Mouse (Mus musculus) midbrain, embryonic 15.5 days (tissue): Measurements from ENCODE around the gene Ankrd33. TPM values are rescaled to one million over a fixed set of nuclear protein-coding genes. Genes with fewer than 3 reads are reported as not detected.

Source experiments
- ATAC-seq: fragments of 200-750 bp; cut with Nextera tagmentation; replicated peaks from 2 replicates; pipeline ENCODE4 v1.8.0; 2017; ENCODE audit warnings: moderate TSS enrichment
- H3K27ac ChIP-seq: fragments of 300-500 bp; sonication (generic); 2 replicates; pipeline ENCODE4 v1.5.1; 2015; ENCODE audit warnings: mild to moderate bottlenecking, inconsistent platforms
- H3K27me3 ChIP-seq: fragments of 300-500 bp; sonication (generic); replicated peaks from 2 replicates; pipeline ENCODE4 v1.6.1; 2015; ENCODE audit warnings: inconsistent platforms
- H3K36me3 ChIP-seq: fragments of 300-500 bp; sonication (generic); replicated peaks from 2 replicates; pipeline ENCODE4 v1.6.1; 2015; ENCODE audit warnings: inconsistent platforms
- H3K4me1 ChIP-seq: fragments of 300-500 bp; sonication (generic); 2 replicates; pipeline ENCODE4 v1.6.1; 2015; ENCODE audit warnings: inconsistent platforms
- H3K4me2 ChIP-seq: fragments of 300-500 bp; sonication (generic); 2 replicates; pipeline ENCODE4 v1.6.1; 2015; ENCODE audit warnings: inconsistent platforms, mild to moderate bottlenecking, moderate library complexity
- H3K4me3 ChIP-seq: fragments of 300-500 bp; sonication (generic); 2 replicates; pipeline ENCODE4 v1.5.1; 2015; ENCODE audit warnings: mild to moderate bottlenecking, inconsistent platforms
- H3K9ac ChIP-seq: fragments of 300-500 bp; sonication (generic); 2 replicates; pipeline ENCODE4 v1.6.1; 2015; ENCODE audit warnings: mild to moderate bottlenecking, inconsistent platforms
- H3K9me3 ChIP-seq: fragments of 300-500 bp; sonication (generic); 2 replicates; pipeline ENCODE4 v1.6.1; 2016; ENCODE audit warnings: inconsistent platforms
- WGBS: fragments of 180-500 bp; shearing (Covaris S2); methylation state at CpG from one replicate; pipeline ENCODE4 v1.1.7; 2015; ENCODE audit warnings: mixed read lengths; 5-methylcytosine and 5-hydroxymethylcytosine counted together
- polyA plus RNA-seq: library from polyadenylated mRNA; unstranded; fragments of >200 nt; fragmentation: Nextera tagmentation; extraction: Ambion mirVana; gene quantifications from 2 replicates; pipeline ENCODE4 v1.2.1, GENCODE M21; 2015

The Ankrd33 gene
- polyA plus RNA-seq, 1 experiment from 2014 or later = not detected

DNA sequence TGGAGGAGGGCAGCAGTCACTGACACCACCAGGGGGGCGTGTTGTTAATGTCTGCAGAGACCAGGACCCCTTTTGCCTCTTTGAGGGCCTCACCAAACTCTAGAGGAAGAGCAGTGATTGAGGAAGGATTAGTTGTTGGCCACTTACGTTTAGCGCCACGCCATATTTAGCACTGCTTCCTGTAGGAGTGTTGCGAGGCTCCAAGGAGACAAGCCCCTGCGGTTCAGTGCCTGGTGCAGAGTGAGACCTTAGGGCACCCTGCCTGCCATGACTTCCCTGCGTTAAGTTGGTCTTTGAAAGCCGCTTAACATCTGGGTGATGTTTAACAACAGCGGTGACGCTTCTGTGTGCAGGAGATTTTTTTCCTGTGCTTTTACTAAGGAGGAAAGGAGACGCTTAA is 15.9 kb downstream of the Ankrd33 start:
- H3K4me1 ChIP-seq = peaks cover 11% of the 10 kb centered on the region
- 40% methylated on average over 11 of the region's 11 CpGs for WGBS
- H3K9ac ChIP-seq = no peak overlapping the region
- no peaks in the 10 kb centered on the region for H3K36me3 ChIP-seq
- H3K27ac ChIP-seq = no peak overlapping the region
- no peak for ATAC-seq
- no peak overlapping the region for H3K4me2 ChIP-seq
- H3K4me3 ChIP-seq = no peak overlapping the region
- no peaks in the 10 kb centered on the region for H3K9me3 ChIP-seq
- peaks cover 40% of the 10 kb centered on the region for H3K27me3 ChIP-seq

DNA sequence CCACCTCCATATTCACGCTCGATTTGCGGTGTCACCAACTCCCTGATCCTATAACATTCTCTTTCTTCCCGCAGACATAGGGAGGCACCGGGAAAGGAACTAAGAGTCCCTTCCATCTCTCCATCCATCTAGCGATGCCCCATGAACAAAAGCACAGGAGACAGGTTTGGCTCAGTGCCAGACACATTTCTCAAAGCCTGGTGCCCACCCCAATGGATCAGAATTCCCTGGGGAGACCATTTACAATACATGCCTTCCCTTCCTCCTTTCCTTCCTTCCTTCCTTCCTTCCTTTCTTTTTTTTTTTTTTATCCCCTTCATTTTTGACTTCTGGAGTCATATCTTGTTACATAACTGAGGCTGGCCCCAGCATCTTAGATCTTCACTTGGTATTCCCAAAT is 16.5 kb downstream of the Ankrd33 start:
- H3K4me3 ChIP-seq = no peak overlapping the region
- 59% methylated on average over 6 of the region's 6 CpGs for WGBS
- no peak overlapping the region for H3K9ac ChIP-seq
- peaks cover 40% of the 10 kb centered on the region for H3K27me3 ChIP-seq
- no peak overlapping the region for H3K4me2 ChIP-seq
- peaks cover 11% of the 10 kb centered on the region for H3K4me1 ChIP-seq
- H3K36me3 ChIP-seq = no peaks in the 10 kb centered on the region
- H3K27ac ChIP-seq = no peak overlapping the region
- no peaks in the 10 kb centered on the region for H3K9me3 ChIP-seq
- no peak for ATAC-seq

DNA sequence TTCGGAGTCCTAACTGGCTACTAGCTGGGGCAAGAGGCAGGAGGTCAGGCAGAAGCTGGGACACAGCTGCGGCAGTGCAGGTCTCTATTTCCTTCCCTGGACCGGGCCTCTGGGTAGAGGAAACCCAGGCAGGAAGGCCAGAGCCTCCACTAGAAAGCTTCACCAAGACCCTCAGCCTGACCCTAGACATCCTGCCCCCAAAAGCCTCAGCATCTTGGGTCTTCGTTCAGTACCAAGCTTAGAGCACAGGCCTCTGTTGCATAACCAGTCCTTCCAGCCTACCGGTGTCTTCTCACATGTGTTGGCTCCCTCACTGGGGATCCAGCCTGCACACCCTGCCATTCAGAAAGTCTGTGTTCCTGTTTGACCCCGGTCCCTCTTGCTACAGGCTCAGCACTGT is 17.2 kb downstream of the Ankrd33 start:
- H3K9ac ChIP-seq = no peak overlapping the region
- H3K27me3 ChIP-seq = peaks cover 36% of the 10 kb centered on the region
- 88% methylated on average over 6 of the region's 6 CpGs for WGBS
- no peak overlapping the region for H3K27ac ChIP-seq
- no peak overlapping the region for H3K4me3 ChIP-seq
- no peaks in the 10 kb centered on the region for H3K36me3 ChIP-seq
- ATAC-seq = no peak
- H3K4me2 ChIP-seq = no peak overlapping the region
- H3K9me3 ChIP-seq = no peaks in the 10 kb centered on the region
- peaks cover 11% of the 10 kb centered on the region for H3K4me1 ChIP-seq

DNA sequence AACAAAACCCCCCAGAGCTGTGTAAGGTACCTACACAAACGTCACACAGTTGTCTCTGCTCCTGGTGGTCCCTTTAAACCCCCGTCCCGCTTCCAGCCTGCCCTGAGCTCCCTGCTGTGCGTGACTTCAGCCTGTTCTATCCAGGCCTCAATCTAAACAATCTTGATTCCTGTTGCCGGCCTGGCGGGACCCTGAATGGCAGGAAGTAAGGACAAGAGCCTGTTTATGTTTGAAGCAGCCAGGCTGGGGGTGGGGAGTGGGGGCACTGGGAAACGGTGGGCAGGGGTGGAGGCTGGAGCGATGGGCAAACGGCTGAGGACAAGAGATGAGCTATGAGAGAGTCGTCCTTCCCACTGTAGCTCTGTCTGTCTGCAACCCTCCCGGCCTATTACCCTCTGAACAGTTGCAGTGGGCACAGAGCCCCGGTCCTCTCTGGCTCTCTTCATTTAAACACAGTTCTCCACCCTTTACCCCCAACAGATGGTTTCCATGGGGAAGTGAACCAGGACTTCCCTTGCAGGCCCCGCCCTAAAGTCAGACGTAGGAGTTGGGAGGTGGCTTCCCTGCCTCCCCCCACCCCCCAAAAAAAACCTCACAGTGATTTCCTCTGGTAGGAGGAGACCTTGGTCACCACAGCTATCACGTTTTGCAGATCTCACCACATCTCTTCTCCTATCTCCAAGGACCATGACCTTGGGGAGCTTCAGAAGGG is 18.6 kb downstream of the Ankrd33 start:
- 27% methylated on average over 15 of the region's 15 CpGs for WGBS
- H3K27me3 ChIP-seq = peaks cover 22% of the 10 kb centered on the region
- no peak overlapping the region for H3K4me3 ChIP-seq
- no peak overlapping the region for H3K9ac ChIP-seq
- H3K27ac ChIP-seq = 0 out of 2 replicates have a peak overlapping the region, but pooled peaks have one; percentile 21
- ATAC-seq = no peak
- 0 out of 2 replicates have a peak overlapping the region, but pooled peaks have one; percentile 8 for H3K4me2 ChIP-seq
- no peaks in the 10 kb centered on the region for H3K9me3 ChIP-seq
- peaks cover 4% of the 10 kb centered on the region for H3K4me1 ChIP-seq
- H3K36me3 ChIP-seq = no peaks in the 10 kb centered on the region

DNA sequence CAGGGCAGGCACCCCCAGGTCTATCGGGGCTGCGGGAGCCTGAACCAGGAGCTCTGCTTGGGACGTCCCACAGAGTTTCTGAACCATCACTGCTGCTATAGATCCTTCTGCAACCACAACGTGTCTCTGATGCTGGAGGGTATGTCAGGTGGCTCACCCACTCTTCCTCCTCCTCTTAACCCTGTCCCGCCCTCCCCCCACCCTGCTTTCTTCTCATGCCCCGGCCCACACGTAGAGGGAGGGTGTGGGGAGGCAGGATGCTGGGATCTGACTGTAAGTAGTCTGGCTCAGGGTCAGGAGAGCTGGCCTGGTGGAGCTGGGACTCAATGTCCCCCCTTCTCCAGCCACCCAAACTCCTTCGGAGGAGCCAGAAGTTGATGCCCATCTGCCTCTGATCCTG is 19.9 kb downstream of the Ankrd33 start:
- H3K4me2 ChIP-seq = no peak overlapping the region; the same call in 1 of the 2 replicates
- peaks cover 16% of the 10 kb centered on the region for H3K4me1 ChIP-seq
- peaks cover 10% of the 10 kb centered on the region; the same call in 1 of the 2 replicates for H3K27me3 ChIP-seq
- no peak overlapping the region for H3K27ac ChIP-seq
- no peak for ATAC-seq
- H3K9ac ChIP-seq = no peak overlapping the region
- no peak overlapping the region for H3K4me3 ChIP-seq
- H3K36me3 ChIP-seq = no peaks in the 10 kb centered on the region
- no peaks in the 10 kb centered on the region for H3K9me3 ChIP-seq
- WGBS = 74% methylated on average over 8 of the region's 8 CpGs

DNA sequence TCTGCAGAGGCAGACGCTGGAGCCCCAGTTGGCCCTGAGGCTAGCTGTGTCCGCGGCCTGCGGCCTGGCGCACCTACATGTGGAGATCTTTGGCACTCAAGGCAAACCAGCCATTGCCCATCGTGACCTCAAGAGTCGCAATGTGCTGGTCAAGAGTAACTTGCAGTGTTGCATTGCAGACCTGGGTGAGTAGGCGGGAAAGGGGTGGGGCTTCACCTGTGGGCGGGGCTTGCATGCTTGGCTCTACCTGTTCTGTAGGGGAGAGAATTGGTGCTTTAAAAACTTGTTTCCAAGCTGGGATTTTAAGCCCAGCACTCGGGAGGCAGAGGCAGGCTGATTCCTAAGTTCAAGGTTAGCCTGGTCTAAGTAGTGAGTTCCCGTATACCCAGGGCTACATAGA is 21.9 kb downstream of the Ankrd33 start:
- Histone ChIP-seq H3K4me1 (peaks cover 18% of the 10 kb centered on the region), H3K27me3 (peaks cover 4% of the 10 kb centered on the region; the same call in 1 of the 2 replicates), H3K36me3 (no peaks in the 10 kb centered on the region), H3K4me2 (no peak overlapping the region), H3K9ac (no peak overlapping the region), H3K9me3 (no peaks in the 10 kb centered on the region), H3K27ac (no peak overlapping the region), H3K4me3 (no peak overlapping the region)
- no peak for ATAC-seq
- WGBS = 81% methylated on average over 11 of the region's 11 CpGs

DNA sequence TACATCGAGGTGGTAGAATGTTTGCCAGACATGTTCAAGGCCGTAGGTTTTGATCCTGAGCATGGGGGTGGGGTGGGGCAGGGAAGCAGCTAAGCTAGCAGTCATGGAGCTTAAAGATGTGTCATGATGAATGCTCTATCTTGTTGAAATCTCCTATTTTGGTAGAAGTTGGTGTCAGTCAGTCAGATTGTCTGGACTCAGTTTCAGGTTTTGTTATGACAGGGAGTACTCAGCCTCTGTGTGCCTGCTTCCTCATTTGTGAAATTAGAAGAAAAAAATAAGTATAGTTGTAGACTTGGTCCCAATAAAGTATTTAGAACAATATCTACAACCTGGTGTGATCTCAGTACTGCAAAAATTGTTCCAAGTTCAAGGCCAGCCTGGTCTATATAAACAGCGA is 23.1 kb downstream of the Ankrd33 start:
- Histone ChIP-seq H3K27ac (no peak overlapping the region), H3K4me2 (no peak overlapping the region), H3K36me3 (no peaks in the 10 kb centered on the region), H3K27me3 (no peaks in the 10 kb centered on the region), H3K9me3 (no peaks in the 10 kb centered on the region), H3K4me1 (peaks cover 18% of the 10 kb centered on the region), H3K4me3 (no peak overlapping the region), H3K9ac (no peak overlapping the region)
- ATAC-seq = no peak
- WGBS = 86% methylated on average over 3 of the region's 3 CpGs

DNA sequence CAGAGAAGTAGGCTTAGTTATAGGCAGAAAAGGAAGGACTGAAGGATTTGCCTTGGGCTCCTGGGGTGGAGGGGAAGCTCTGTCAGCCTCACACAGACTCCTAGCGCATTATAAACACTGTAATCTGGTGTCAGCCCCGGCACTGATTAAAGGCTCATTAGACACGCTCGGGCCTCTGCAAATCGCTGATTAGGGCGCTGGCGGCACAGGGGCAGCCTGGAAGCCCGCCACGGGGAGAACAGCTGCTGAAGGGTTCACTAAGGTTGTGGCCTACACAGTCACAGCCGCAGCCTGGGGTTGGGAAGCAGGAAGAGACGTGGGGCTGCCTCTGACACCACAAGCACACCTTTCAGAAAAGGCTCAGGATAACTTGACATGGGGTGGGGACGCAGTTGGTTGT is 24.3 kb downstream of the Ankrd33 start:
- no peak overlapping the region for H3K4me3 ChIP-seq
- 11% methylated on average over 12 of the region's 12 CpGs for WGBS
- peak overlapping the region; percentile 51; the same call in 1 of the 2 replicates for H3K27ac ChIP-seq
- H3K4me2 ChIP-seq = no peak overlapping the region
- no peaks in the 10 kb centered on the region for H3K27me3 ChIP-seq
- peaks cover 15% of the 10 kb centered on the region for H3K4me1 ChIP-seq
- H3K36me3 ChIP-seq = no peaks in the 10 kb centered on the region
- no peak overlapping the region; the same call in 1 of the 2 replicates for H3K9ac ChIP-seq
- peak; percentile 43; the same call in 1 of the 2 replicates for ATAC-seq
- H3K9me3 ChIP-seq = no peaks in the 10 kb centered on the region

DNA sequence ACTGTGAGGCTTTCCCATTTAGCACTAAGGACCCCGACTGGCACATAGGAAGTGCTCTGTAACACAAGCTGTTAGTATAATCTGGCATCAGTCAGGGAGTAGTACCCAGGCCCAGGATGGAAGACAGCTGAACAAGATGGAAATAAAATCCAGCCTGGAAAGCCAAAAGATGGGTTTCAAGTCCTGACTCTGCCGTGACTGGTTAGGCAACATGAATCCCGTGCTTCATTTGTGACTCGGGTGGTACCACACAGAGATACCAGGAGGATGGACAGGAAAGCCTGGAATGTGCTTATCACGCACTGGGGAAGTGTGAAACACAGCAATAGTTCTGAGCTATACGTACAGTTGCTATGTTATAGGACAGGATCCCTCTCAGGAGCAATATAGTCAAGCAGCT is 25.0 kb downstream of the Ankrd33 start:
- Histone ChIP-seq H3K9ac (no peak overlapping the region), H3K9me3 (no peaks in the 10 kb centered on the region), H3K36me3 (no peaks in the 10 kb centered on the region), H3K27ac (no peak overlapping the region), H3K4me3 (no peak overlapping the region), H3K4me1 (peaks cover 18% of the 10 kb centered on the region), H3K27me3 (no peaks in the 10 kb centered on the region), H3K4me2 (no peak overlapping the region)
- 63% methylated on average over 6 of the region's 6 CpGs for WGBS
- no peak for ATAC-seq

DNA sequence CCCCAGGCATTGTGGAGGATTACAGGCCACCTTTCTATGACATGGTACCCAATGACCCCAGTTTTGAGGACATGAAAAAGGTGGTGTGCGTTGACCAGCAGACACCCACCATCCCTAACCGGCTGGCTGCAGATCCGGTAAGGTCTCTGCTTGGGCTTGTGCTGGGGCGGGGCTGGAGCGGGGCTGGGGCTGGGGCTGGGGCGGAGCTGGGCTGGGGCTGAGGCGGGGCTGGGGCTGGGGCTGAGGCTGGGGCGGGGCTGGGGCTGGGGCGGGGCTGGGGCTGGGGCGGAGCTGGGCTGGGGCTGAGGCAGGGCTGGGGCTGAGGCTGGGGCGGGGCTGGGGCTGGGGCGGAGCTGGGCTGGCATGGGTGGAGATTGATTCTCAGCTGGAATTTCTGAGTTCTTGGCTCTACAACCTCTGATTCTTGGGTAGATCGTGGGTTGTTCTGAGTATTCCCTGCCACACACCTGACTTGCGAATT is 25.5 kb downstream of the Ankrd33 start:
- Histone ChIP-seq H3K4me1 (peaks cover 23% of the 10 kb centered on the region), H3K4me2 (no peak overlapping the region), H3K4me3 (no peak overlapping the region), H3K27ac (no peak overlapping the region), H3K36me3 (no peaks in the 10 kb centered on the region), H3K27me3 (no peaks in the 10 kb centered on the region), H3K9ac (no peak overlapping the region), H3K9me3 (no peaks in the 10 kb centered on the region)
- WGBS = 8% methylated on average over 11 of the region's 14 CpGs
- no peak for ATAC-seq

DNA sequence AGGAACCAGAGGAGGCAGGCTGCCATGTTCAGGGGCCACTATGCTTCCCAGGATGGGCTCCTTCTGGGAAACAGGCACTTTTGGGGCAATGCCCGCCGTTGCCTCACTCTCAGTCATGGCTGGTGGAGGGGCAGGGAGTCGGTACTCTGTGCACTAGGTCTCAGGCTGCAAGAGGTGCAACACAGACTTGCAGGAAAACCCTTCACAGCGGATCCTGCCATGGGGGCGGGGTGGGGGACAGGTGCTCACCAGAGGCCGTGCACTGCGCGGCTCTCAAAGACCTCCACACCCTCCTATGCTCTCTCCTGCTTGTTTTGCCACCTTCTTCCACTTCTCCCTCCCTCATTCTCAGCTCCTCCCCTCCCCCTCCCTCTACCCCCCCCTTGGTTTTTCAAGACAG is 27.1 kb downstream of the Ankrd33 start:
- peaks cover 35% of the 10 kb centered on the region for H3K4me1 ChIP-seq
- 64% methylated on average over 8 of the region's 8 CpGs for WGBS
- no peak overlapping the region for H3K27ac ChIP-seq
- ATAC-seq = no peak
- no peaks in the 10 kb centered on the region for H3K27me3 ChIP-seq
- H3K9me3 ChIP-seq = no peaks in the 10 kb centered on the region
- H3K4me3 ChIP-seq = no peak overlapping the region
- H3K9ac ChIP-seq = no peak overlapping the region
- H3K4me2 ChIP-seq = no peak overlapping the region
- no peaks in the 10 kb centered on the region for H3K36me3 ChIP-seq

DNA sequence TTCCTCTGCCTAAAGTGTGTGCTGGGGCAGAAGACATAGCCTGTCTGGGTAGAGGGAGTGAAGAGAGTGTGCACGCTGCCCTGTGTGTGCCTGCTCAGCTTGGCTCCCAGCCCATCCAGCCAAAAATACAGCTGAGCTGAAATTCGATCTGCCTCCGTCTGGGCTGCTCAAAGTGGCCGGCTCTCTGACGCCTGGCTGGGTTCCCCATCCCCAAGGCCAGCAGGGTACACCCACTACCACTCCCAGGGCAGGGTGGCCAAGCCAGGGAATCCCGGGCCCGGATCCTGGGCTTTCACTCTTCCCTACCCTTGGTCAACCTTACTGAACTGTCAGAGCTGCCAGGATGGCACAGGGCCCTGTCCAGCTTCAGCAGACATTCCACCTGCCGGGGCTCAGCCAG is 27.9 kb downstream of the Ankrd33 start:
- no peaks in the 10 kb centered on the region for H3K9me3 ChIP-seq
- H3K4me1 ChIP-seq = peaks cover 42% of the 10 kb centered on the region
- no peak overlapping the region for H3K4me2 ChIP-seq
- H3K9ac ChIP-seq = no peak overlapping the region
- H3K27me3 ChIP-seq = no peaks in the 10 kb centered on the region
- no peak for ATAC-seq
- WGBS = 21% methylated on average over 8 of the region's 8 CpGs
- no peak overlapping the region for H3K4me3 ChIP-seq
- H3K36me3 ChIP-seq = no peaks in the 10 kb centered on the region
- H3K27ac ChIP-seq = no peak overlapping the region

DNA sequence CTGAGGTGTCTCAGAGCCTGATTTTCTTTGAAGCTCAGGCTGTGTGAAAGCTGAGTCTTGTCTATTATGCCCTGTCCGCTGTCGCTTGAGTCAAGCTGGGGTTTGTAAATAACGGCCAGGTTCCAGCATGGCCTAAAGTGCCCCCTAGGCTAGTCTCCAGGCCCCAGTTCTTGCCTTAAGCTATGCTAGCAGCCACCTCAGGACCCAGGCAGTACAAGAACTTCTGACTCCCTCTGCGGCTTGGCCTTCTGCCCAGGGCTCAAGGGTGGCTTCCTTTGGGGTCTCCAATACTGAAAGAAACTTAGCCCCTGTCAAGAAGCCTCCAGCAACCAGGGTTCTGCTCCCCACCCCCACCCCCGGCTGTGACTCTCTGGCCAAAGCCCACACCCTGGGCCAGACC is 28.6 kb downstream of the Ankrd33 start:
- no peak for ATAC-seq
- no peak overlapping the region for H3K9ac ChIP-seq
- H3K27ac ChIP-seq = no peak overlapping the region
- no peaks in the 10 kb centered on the region for H3K9me3 ChIP-seq
- no peak overlapping the region for H3K4me2 ChIP-seq
- WGBS = 81% methylated on average over 5 of the region's 5 CpGs
- H3K4me1 ChIP-seq = peaks cover 42% of the 10 kb centered on the region
- no peaks in the 10 kb centered on the region for H3K27me3 ChIP-seq
- no peak overlapping the region for H3K4me3 ChIP-seq
- no peaks in the 10 kb centered on the region for H3K36me3 ChIP-seq
